In genomic region chr4:34885631-34886351, GRCm38 (mm10) we compare ENCODE assay signal across 9 mouse cellular contexts. TPM values are rescaled to one million over a fixed set of nuclear protein-coding genes. Genes with fewer than 3 reads are reported as not detected.
DNase-seq lines count a peak whose midpoint lies in the region; ATAC-seq and TF ChIP-seq lines count a peak whose summit lies in the region.
"Had no signal": no experiment of that assay in that cellular context is flagged by ENCODE, and none has a peak within 500 bp of the region (broad histone marks: within the 10 kb centered on the region; RNA-seq: fewer than 3 reads in every experiment).

No protein-coding gene starts in this region.

- TF ChIP-seq CTCF in lung, adult 2 months (IDR thresholded peaks at IDR 0.05; ENCODE audit: insufficient read depth, low read length), result no peak

- no peaks in the 10 kb centered on the region for H3K9me3 ChIP-seq in embryonic facial prominence, embryonic 12.5 days
- H3K9me3 ChIP-seq in intestine, embryonic 15.5 days, result no peaks in the 10 kb centered on the region
- no peaks in the 10 kb centered on the region for H3K9me3 ChIP-seq in neural tube, embryonic 13.5 days

- peaks cover 22% of the 10 kb centered on the region for H3K27me3 ChIP-seq in embryonic facial prominence, embryonic 12.5 days
- no peaks in the 10 kb centered on the region for H3K27me3 ChIP-seq in intestine, embryonic 15.5 days (replicated peaks)
- peaks cover 19% of the 10 kb centered on the region for H3K27me3 ChIP-seq in neural tube, embryonic 13.5 days

- DNase-seq in lung, adult 2 months, result no peak
- no peak for DNase-seq in lung, postnatal 14 days
- DNase-seq in spleen, postnatal 10 days (ENCODE audit: low spot score in 2 of 2), result no peak
- DNase-seq in Muller cell, postnatal 12 days (ENCODE audit: inconsistent ontology term), result no peak

- H3K4me3 ChIP-seq in lung, adult 2 months (replicated peaks; ENCODE audit: extremely low read depth, low read depth, low read length), result peak overlapping the region; percentile 87
- peak overlapping the region; percentile 66; the same call in 1 of the 2 replicates for H3K4me3 ChIP-seq in embryonic facial prominence, embryonic 12.5 days
- peak overlapping the region; percentile 69 for H3K4me3 ChIP-seq in intestine, embryonic 15.5 days (replicated peaks)
- H3K4me3 ChIP-seq in neural tube, embryonic 13.5 days, result peak overlapping the region; percentile 58

- peak overlapping the region; percentile 91 for H3K4me2 ChIP-seq in embryonic facial prominence, embryonic 12.5 days (replicated peaks)
- H3K4me2 ChIP-seq in intestine, embryonic 15.5 days (replicated peaks), result peak overlapping the region; percentile 75
- peak overlapping the region; percentile 81 for H3K4me2 ChIP-seq in neural tube, embryonic 13.5 days

- TF ChIP-seq POLR2A in lung, adult 2 months (IDR thresholded peaks at IDR 0.05; ENCODE audit: borderline replicate concordance, extremely low read depth, low read depth, low read length), result no peak

- 62% methylated on average over 9 of the region's 9 CpGs for WGBS in lung, adult 2 months
- WGBS in embryonic facial prominence, embryonic 12.5 days, result 53% methylated on average over 9 of the region's 9 CpGs
- 54% methylated on average over 9 of the region's 9 CpGs for WGBS in intestine, embryonic 15.5 days
- 50% methylated on average over 9 of the region's 9 CpGs for WGBS in neural tube, embryonic 13.5 days

- H3K27ac ChIP-seq in embryonic facial prominence, embryonic 12.5 days, result no peak overlapping the region
- peak overlapping the region; percentile 98; the same call in 1 of the 2 replicates for H3K27ac ChIP-seq in intestine, embryonic 15.5 days
- peak overlapping the region; percentile 94; the same call in 1 of the 2 replicates for H3K27ac ChIP-seq in neural tube, embryonic 13.5 days (replicated peaks)

- H3K9ac ChIP-seq in embryonic facial prominence, embryonic 12.5 days, result no peak overlapping the region
- H3K9ac ChIP-seq in intestine, embryonic 15.5 days, result no peak overlapping the region
- peak overlapping the region; percentile 84 for H3K9ac ChIP-seq in neural tube, embryonic 13.5 days

- no peak for ATAC-seq in embryonic facial prominence, embryonic 12.5 days (ENCODE audit: insufficient number of reproducible peaks, insufficient read depth, low FRiP score, low TSS enrichment)
- ATAC-seq in intestine, embryonic 15.5 days, result no peak
- ATAC-seq in neural tube, embryonic 13.5 days (ENCODE audit: low read depth), result no peak
- ATAC-seq in erythroid progenitor cell, adult 5-6 weeks (replicated peaks; ENCODE audit: low FRiP score, poor library complexity, severe bottlenecking), result no peak

- peaks cover 11% of the 10 kb centered on the region for H3K4me1 ChIP-seq in lung, adult 2 months (ENCODE audit: control insufficient read depth, insufficient read depth, low read length)
- peaks cover 6% of the 10 kb centered on the region for H3K4me1 ChIP-seq in embryonic facial prominence, embryonic 12.5 days
- peaks cover 5% of the 10 kb centered on the region for H3K4me1 ChIP-seq in intestine, embryonic 15.5 days (replicated peaks)
- peaks cover 30% of the 10 kb centered on the region for H3K4me1 ChIP-seq in neural tube, embryonic 13.5 days (replicated peaks)

- no peaks in the 10 kb centered on the region for H3K36me3 ChIP-seq in embryonic facial prominence, embryonic 12.5 days
- no peaks in the 10 kb centered on the region for H3K36me3 ChIP-seq in intestine, embryonic 15.5 days
- no peaks in the 10 kb centered on the region for H3K36me3 ChIP-seq in neural tube, embryonic 13.5 days

RNA-seq across cellular contexts. Expression of gene Zfp292, which starts 3.0 kb away (rescaled TPM):
- polyA plus RNA-seq in lung, adult 2 months (2012; rRNA removed), result 1.8 and 2.6 TPM in 2 replicates
- polyA plus RNA-seq in embryonic facial prominence, embryonic 12.5 days (2016; fragmentation: Nextera tagmentation; extraction: Ambion mirVana), result 26.9 and 27.9 TPM in 2 replicates
- polyA plus RNA-seq in intestine, embryonic 15.5 days (2015; fragmentation: Nextera tagmentation; extraction: Ambion mirVana), result 14.9 and 16.8 TPM in 2 replicates
- polyA plus RNA-seq in neural tube, embryonic 13.5 days (2015; fragmentation: Nextera tagmentation; extraction: Ambion mirVana), result 29.0 and 31.5 TPM in 2 replicates
- 17.3 and 20.5 TPM in 2 replicates for total RNA-seq in erythroid progenitor cell, adult 5-6 weeks (2015; ENCODE audit: low replicate concordance)
- total RNA-seq in erythroid progenitor cell, adult 5-6 weeks (2017; ENCODE audit: low replicate concordance), result 22.9 and 23.9 TPM in 2 replicates

RNA-seq across cellular contexts. Expression of gene Cga, which starts 7.8 kb away (rescaled TPM):
- not detected in 2 replicates for polyA plus RNA-seq in lung, adult 2 months (2012; rRNA removed)
- 2.0 and 4.7 TPM in 2 replicates for polyA plus RNA-seq in embryonic facial prominence, embryonic 12.5 days (2016; fragmentation: Nextera tagmentation; extraction: Ambion mirVana)
- not detected in 2 replicates for polyA plus RNA-seq in intestine, embryonic 15.5 days (2015; fragmentation: Nextera tagmentation; extraction: Ambion mirVana)
- polyA plus RNA-seq in neural tube, embryonic 13.5 days (2015; fragmentation: Nextera tagmentation; extraction: Ambion mirVana), result 0.31 TPM in 1 of 2 replicates, not detected in the other
- not detected in 2 replicates for total RNA-seq in erythroid progenitor cell, adult 5-6 weeks (2015; ENCODE audit: low replicate concordance)
- not detected in 2 replicates for total RNA-seq in erythroid progenitor cell, adult 5-6 weeks (2017; ENCODE audit: low replicate concordance)
- polyA plus RNA-seq: frontal cortex, adult 2 months had no signal
